Mouse (Mus musculus) ES-E14 (cell line): ENCODE data around the gene Mmp24. TPM values are rescaled to one million over a fixed set of nuclear protein-coding genes. Genes with fewer than 3 reads are reported as not detected.
A peak's percentile ranks its signal among the peaks of the same experiment; 100 is the strongest.

Experiments
- DNase-seq: peaks from one replicate; pipeline ENCODE4 v3.0.0-alpha.2; 2013; ENCODE audit warnings: low read depth, low spot score
- H3K27ac ChIP-seq: 2 replicates; pipeline ENCODE4 v1.5.1; 2012; ENCODE audit warnings: low read depth, mild to moderate bottlenecking, low read length, moderate library complexity, mixed read lengths; ENCODE audit not compliant: poor library complexity, insufficient read depth, severe bottlenecking
- H3K36me3 ChIP-seq: 2 replicates; pipeline ENCODE4 v1.6.1; 2012; ENCODE audit warnings: mild to moderate bottlenecking, low read length, moderate library complexity, mixed read lengths; ENCODE audit not compliant: control insufficient read depth, poor library complexity, insufficient read depth, severe bottlenecking
- H3K4me1 ChIP-seq, 2 experiments: fragments of 150-350 bp in 1 of 2; sonication (generic) in 1 of 2; 2 replicates each; pipeline ENCODE4 v1.6.1; 2012; ENCODE audit warnings: low read length in 2 of 2, mild to moderate bottlenecking in 1 of 2, mixed read lengths in 1 of 2; ENCODE audit not compliant: control insufficient read depth in 2 of 2, insufficient read depth in 2 of 2, poor library complexity in 1 of 2
- H3K4me3 ChIP-seq, 2 experiments: fragments of 150-350 bp in 1 of 2; sonication (generic) in 1 of 2; 2 replicates each; pipeline ENCODE4 v1.5.1; 2012; ENCODE audit warnings: low read length in 2 of 2, low read depth in 1 of 2, mild to moderate bottlenecking in 1 of 2, mixed read lengths in 1 of 2; ENCODE audit not compliant: insufficient read depth in 1 of 2, poor library complexity in 1 of 2, severe bottlenecking in 1 of 2
- H3K9ac ChIP-seq: 2 replicates; pipeline ENCODE4 v1.6.1; 2012; ENCODE audit warnings: low read depth, mild to moderate bottlenecking, low read length, mixed read lengths; ENCODE audit not compliant: poor library complexity, insufficient read depth, severe bottlenecking
- H3K9me3 ChIP-seq: fragments of 150-350 bp; sonication (generic); 2 replicates; pipeline ENCODE4 v1.6.1; 2012; ENCODE audit warnings: low read depth, mild to moderate bottlenecking, low read length; ENCODE audit not compliant: control insufficient read depth, insufficient read depth
- CHD2 ChIP-seq: IDR thresholded peaks from 2 replicates; pipeline ENCODE4 v1.6.1; 2014; ENCODE audit warnings: mild to moderate bottlenecking, low read depth, low read length, inconsistent platforms
- HCFC1 ChIP-seq: IDR thresholded peaks from 2 replicates; pipeline ENCODE4 v1.6.1; 2012; ENCODE audit warnings: low read length, inconsistent platforms, borderline replicate concordance; ENCODE audit not compliant: insufficient read depth
- MAFK ChIP-seq: IDR thresholded peaks from 2 replicates; pipeline ENCODE4 v1.6.1; 2014; ENCODE audit warnings: mild to moderate bottlenecking, low read depth, low read length, inconsistent platforms; ENCODE audit not compliant: insufficient read depth
- ZC3H11A ChIP-seq: IDR thresholded peaks from 2 replicates; pipeline ENCODE4 v1.6.1; 2012; ENCODE audit warnings: low read depth, mild to moderate bottlenecking, inconsistent platforms, low read length, borderline replicate concordance
- ZNF384 ChIP-seq: IDR thresholded peaks from 2 replicates; pipeline ENCODE4 v1.6.1; 2012; ENCODE audit warnings: low read depth, low read length, inconsistent platforms
- in situ Hi-C, 2 experiments: fragments of 600-800 bp; cut with MboI; formaldehyde crosslinking; loops; one replicate each; pipeline ENCODE4 v1.15.1; 2025; ENCODE audit warnings: low sequenced_read_pairs in 2 of 2, inconsistent platforms in 1 of 2; ENCODE audit not compliant: unreplicated experiment in 2 of 2
- total RNA-seq: library from RNA; depleted of rRNA; stranded (reverse); fragments of 300-350 nt; gene quantifications from 2 replicates; pipeline ENCODE4 v1.2.3, GENCODE M21; 2012; rRNA removed

The Mmp24 gene
- total RNA-seq, result 0.76 and 1.3 TPM in 2 replicates

- peak within 1 kb of the TSS; percentile 66 to 76 for H3K4me3 ChIP-seq
- no peaks in the 10 kb centered on the region for H3K9me3 ChIP-seq
- in situ Hi-C loops, result loop anchor here in 1 of 2 experiments (10.0 kb wide), 1 partner anchor 270 kb away; no protein-coding TSS in a partner anchor
- no peak for DNase-seq
- peaks cover 0 to 4% of the 10 kb centered on the region in 2 experiments; a peak in 1 of 4 replicates for H3K4me1 ChIP-seq
- H3K9ac ChIP-seq, result peak within 1 kb of the TSS; percentile 38; the same call in 1 of the 2 replicates
- no peak within 1 kb of the TSS; the same call in 1 of the 2 replicates for H3K27ac ChIP-seq
- no peaks in the 10 kb centered on the region for H3K36me3 ChIP-seq
- TF ChIP-seq ZC3H11A (no peak), ZNF384 (no peak), CHD2 (no peak), HCFC1 (no peak), MAFK (no peak)
Measured at GRCm38 (mm10) chr2:155774927-155775684, at the start of gene Mmp24. Gene Mmp24, plus strand, starts transcription at chr2:155775342.

- Histone ChIP-seq H3K27ac (no peak overlapping the region), H3K36me3 (no peaks in the 10 kb centered on the region; the same call in 1 of the 2 replicates), H3K9ac (no peak overlapping the region), H3K4me3 (no peak overlapping the region), H3K4me1 (peaks cover 2 to 4% of the 10 kb centered on the region in 2 experiments; a peak in 1 of 4 replicates), H3K9me3 (no peaks in the 10 kb centered on the region)
- DNase-seq, result no peak
- in situ Hi-C loops, result no loop called here
- no peak for TF ChIP-seq ZC3H11A
- no peak for TF ChIP-seq MAFK
- no peak for TF ChIP-seq HCFC1
- TF ChIP-seq ZNF384, result no peak
- TF ChIP-seq CHD2, result no peak
Measured at GRCm38 (mm10) chr2:155726302-155726701, 48.8 kb upstream of the Mmp24 start.

GRCm38 (mm10) chr2:155727764-155728395 is 47.3 kb upstream of the Mmp24 start:
- DNase-seq, result no peak
- in situ Hi-C loops, result no loop called here
- TF ChIP-seq MAFK (no peak), ZC3H11A (no peak), HCFC1 (no peak), CHD2 (no peak), ZNF384 (no peak)
- Histone ChIP-seq H3K9ac (no peak overlapping the region; the same call in 1 of the 2 replicates), H3K36me3 (no peaks in the 10 kb centered on the region), H3K4me3 (no peak overlapping the region), H3K9me3 (no peaks in the 10 kb centered on the region), H3K27ac (no peak overlapping the region), H3K4me1 (peaks cover 2 to 4% of the 10 kb centered on the region in 2 experiments; a peak in 1 of 4 replicates)

- H3K9ac ChIP-seq, result peak overlapping the region; percentile 70
- no peaks in the 10 kb centered on the region for H3K36me3 ChIP-seq
- TF ChIP-seq MAFK (no peak), CHD2 (no peak), HCFC1 (no peak), ZNF384 (no peak), ZC3H11A (no peak)
- H3K4me1 ChIP-seq, result peaks cover 2 to 4% of the 10 kb centered on the region in 2 experiments; a peak in 1 of 4 replicates
- H3K4me3 ChIP-seq, result peak overlapping the region; percentile 70 to 92
- no peak for DNase-seq
- H3K27ac ChIP-seq, result no peak overlapping the region
- H3K9me3 ChIP-seq, result no peaks in the 10 kb centered on the region
- in situ Hi-C loops, result no loop called here
Measured at GRCm38 (mm10) chr2:155728742-155729141, 46.4 kb upstream of the Mmp24 start.
